Mouse (Mus musculus) hindbrain, embryonic 10.5 days (tissue): Measurements from ENCODE around the gene Aplp2. TPM values are rescaled to one million over a fixed set of nuclear protein-coding genes. Genes with fewer than 3 reads are reported as not detected.

Experiments
- DNase-seq: peaks from one replicate; pipeline ENCODE4 v3.0.0-alpha.2; 2017; ENCODE audit warnings: low spot score
- H3K27ac ChIP-seq: fragments of 300-500 bp; sonication (generic); 2 replicates; pipeline ENCODE4 v1.5.1; 2016; ENCODE audit warnings: mild to moderate bottlenecking, moderate library complexity
- H3K27me3 ChIP-seq: fragments of 300-500 bp; sonication (generic); 2 replicates; pipeline ENCODE4 v1.6.1; 2016; ENCODE audit warnings: mild to moderate bottlenecking; ENCODE audit not compliant: poor library complexity, insufficient read depth, severe bottlenecking
- H3K36me3 ChIP-seq: fragments of 300-500 bp; sonication (generic); 2 replicates; pipeline ENCODE4 v1.6.1; 2016; ENCODE audit warnings: mild to moderate bottlenecking, moderate library complexity
- H3K4me1 ChIP-seq: fragments of 300-500 bp; sonication (generic); replicated peaks from 2 replicates; pipeline ENCODE4 v1.6.1; 2016; ENCODE audit warnings: mild to moderate bottlenecking
- H3K4me3 ChIP-seq: fragments of 300-500 bp; sonication (generic); 2 replicates; pipeline ENCODE4 v1.5.1; 2016; ENCODE audit warnings: mild to moderate bottlenecking, moderate library complexity
- H3K9me3 ChIP-seq: fragments of 300-500 bp; sonication (generic); 2 replicates; pipeline ENCODE4 v1.6.1; 2016; ENCODE audit warnings: mild to moderate bottlenecking, moderate library complexity
- WGBS: fragments of 180-500 bp; shearing (Covaris S2); methylation state at CpG from one replicate; pipeline ENCODE4 v1.1.7; 2016; 5-methylcytosine and 5-hydroxymethylcytosine counted together
- polyA plus RNA-seq: library from polyadenylated mRNA; unstranded; fragments of >200 nt; fragmentation: Nextera tagmentation; extraction: Ambion mirVana; gene quantifications from 2 replicates; pipeline ENCODE4 v1.2.1, GENCODE M21; 2016

The Aplp2 gene
- polyA plus RNA-seq, 1 experiment from 2014 or later = 220 TPM

DNA sequence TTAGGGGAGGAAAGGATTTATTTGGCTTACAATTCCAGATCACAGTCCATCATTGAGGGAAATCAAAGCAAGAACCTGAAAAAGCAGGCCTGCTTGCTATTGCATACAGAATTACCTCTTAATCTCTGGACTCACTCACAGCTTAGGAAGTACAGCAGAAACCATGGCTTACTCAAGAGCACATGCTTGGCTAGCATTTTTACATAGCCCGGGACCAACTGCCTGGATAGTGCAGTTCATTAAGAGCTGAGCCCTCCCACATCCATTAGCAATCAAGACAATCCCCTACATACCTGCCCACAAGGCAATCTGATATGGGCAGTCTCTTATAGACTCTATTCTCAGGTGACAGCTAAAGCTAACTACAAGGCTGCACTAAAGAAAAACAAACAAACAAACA, 16.0 kb downstream of the Aplp2 start:
- Histone ChIP-seq H3K36me3 (peaks cover 23% of the 10 kb centered on the region), H3K9me3 (no peaks in the 10 kb centered on the region), H3K27me3 (no peaks in the 10 kb centered on the region), H3K4me3 (no peak overlapping the region), H3K4me1 (peaks cover 4% of the 10 kb centered on the region; the same call in 1 of the 2 replicates), H3K27ac (no peak overlapping the region)
- 90% methylated on average over 1 of the region's 1 CpGs for WGBS
- no peak for DNase-seq

DNA sequence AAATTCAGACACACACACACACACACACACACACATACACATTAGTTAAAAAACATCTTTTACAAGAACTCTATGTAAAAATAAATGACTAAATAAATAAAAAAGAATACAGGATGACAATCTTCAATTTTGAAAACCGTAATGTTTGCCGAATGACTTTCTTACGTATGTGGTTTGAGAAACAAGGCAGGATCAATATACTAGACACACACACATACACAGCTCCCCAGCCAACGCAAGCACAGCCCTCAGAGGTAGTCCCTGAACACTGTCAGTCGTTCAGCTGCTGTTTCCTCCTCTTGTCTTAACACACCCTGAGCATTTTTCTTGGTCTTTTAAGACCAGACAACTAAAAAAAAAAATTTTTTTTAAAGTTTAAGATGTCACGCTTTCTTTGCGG, 19.2 kb downstream of the Aplp2 start:
- H3K27ac ChIP-seq = no peak overlapping the region
- 94% methylated on average over 7 of the region's 7 CpGs for WGBS
- no peaks in the 10 kb centered on the region for H3K9me3 ChIP-seq
- H3K4me1 ChIP-seq = peaks cover 4% of the 10 kb centered on the region; the same call in 1 of the 2 replicates
- H3K27me3 ChIP-seq = no peaks in the 10 kb centered on the region
- H3K4me3 ChIP-seq = no peak overlapping the region
- peaks cover 23% of the 10 kb centered on the region for H3K36me3 ChIP-seq
- no peak for DNase-seq

GRCm38 (mm10) chr9:31191543-31191942, 20.1 kb downstream of the Aplp2 start:
- Histone ChIP-seq H3K27me3 (no peaks in the 10 kb centered on the region), H3K36me3 (peaks cover 23% of the 10 kb centered on the region), H3K27ac (no peak overlapping the region), H3K4me3 (no peak overlapping the region), H3K4me1 (peaks cover 4% of the 10 kb centered on the region; the same call in 1 of the 2 replicates), H3K9me3 (no peaks in the 10 kb centered on the region)
- 79% methylated on average over 7 of the region's 7 CpGs for WGBS
- DNase-seq = no peak

GRCm38 (mm10) chr9:31189194-31189593, 22.4 kb downstream of the Aplp2 start:
- no peak overlapping the region for H3K4me3 ChIP-seq
- WGBS = 91% methylated on average over 2 of the region's 2 CpGs
- H3K27me3 ChIP-seq = no peaks in the 10 kb centered on the region

DNA sequence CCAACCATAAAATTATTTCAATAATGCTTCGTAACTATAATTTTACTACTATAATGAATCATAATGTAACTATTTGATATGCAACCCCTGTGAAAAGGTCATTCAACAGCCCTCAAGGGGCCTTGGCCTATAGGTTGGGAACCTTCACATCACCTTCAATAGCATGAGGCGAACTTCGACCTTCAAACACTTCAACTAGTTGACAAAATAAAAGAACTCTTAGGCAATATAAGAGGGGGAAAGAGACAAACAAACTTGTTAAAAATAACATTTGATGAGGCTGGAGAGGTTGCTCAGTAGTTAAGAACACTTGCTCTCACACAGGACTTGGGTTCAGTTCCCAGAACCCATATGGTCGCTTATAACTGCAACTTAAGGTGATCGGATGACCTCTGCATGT, 27.2 kb downstream of the Aplp2 start:
- no peaks in the 10 kb centered on the region for H3K9me3 ChIP-seq
- DNase-seq = no peak
- H3K4me3 ChIP-seq = no peak overlapping the region
- peaks cover 9% of the 10 kb centered on the region for H3K4me1 ChIP-seq
- WGBS = 95% methylated on average over 5 of the region's 5 CpGs
- no peaks in the 10 kb centered on the region for H3K36me3 ChIP-seq
- no peak overlapping the region for H3K27ac ChIP-seq
- H3K27me3 ChIP-seq = no peaks in the 10 kb centered on the region

More at GRCm38 (mm10) chr9:31189194-31189593, 22.4 kb downstream of the Aplp2 start:
- Histone ChIP-seq H3K9me3 (no peaks in the 10 kb centered on the region), H3K27ac (no peak overlapping the region), H3K36me3 (peaks cover 13% of the 10 kb centered on the region), H3K4me1 (peaks cover 4% of the 10 kb centered on the region; the same call in 1 of the 2 replicates)
- no peak for DNase-seq

DNA sequence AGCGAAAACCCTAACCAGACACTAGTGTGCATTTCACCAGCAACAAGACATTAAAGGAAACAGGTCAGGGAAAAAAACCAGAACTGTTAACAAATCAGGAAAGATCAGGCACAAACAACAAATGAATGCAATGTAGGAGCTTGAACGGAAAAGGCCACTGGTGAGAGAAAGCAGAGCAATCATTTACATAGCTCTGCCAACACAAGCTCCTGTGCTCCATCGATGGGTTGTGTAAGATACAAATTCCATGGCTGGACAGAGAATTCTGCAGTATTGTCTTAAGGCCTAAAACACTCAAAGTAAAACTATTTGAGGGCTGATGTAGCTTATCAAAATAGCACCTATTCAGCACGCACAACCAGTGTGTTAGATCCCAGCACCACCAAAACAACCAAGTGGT, 28.6 kb downstream of the Aplp2 start:
- DNase-seq = no peak
- peaks cover 9% of the 10 kb centered on the region for H3K4me1 ChIP-seq
- no peak overlapping the region for H3K27ac ChIP-seq
- no peaks in the 10 kb centered on the region for H3K9me3 ChIP-seq
- H3K4me3 ChIP-seq = no peak overlapping the region
- H3K27me3 ChIP-seq = no peaks in the 10 kb centered on the region
- H3K36me3 ChIP-seq = no peaks in the 10 kb centered on the region
- 91% methylated on average over 4 of the region's 4 CpGs for WGBS

- H3K4me1 ChIP-seq = peaks cover 9% of the 10 kb centered on the region
- H3K36me3 ChIP-seq = peaks cover 12% of the 10 kb centered on the region
- no peaks in the 10 kb centered on the region for H3K9me3 ChIP-seq
- no peak overlapping the region for H3K27ac ChIP-seq
- H3K4me3 ChIP-seq = no peak overlapping the region
- no peaks in the 10 kb centered on the region for H3K27me3 ChIP-seq
- WGBS = 78% methylated on average over 10 of the region's 10 CpGs
- no peak for DNase-seq
Observed at GRCm38 (mm10) chr9:31181291-31182085, 30.1 kb downstream of the Aplp2 start.

DNA sequence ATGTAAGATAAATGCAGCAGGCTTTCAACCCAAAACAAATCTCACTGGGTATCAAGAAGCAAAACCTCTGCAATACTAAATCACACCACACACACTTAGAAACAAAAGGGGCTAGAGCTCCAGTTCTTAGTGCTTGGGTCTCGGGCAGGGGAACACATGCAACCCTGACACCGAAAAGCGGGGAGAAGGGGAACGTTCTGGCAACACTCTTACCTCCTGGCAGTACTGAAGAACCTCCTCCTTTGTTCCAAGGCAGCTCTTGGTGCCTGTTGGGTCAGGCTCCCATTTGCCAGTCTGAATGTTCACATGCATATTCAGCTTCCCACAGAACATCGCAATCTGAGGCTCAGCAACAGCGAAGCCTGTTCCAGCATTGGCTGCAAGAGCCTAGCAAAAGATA, 33.9 kb downstream of the Aplp2 start:
- no peak overlapping the region for H3K27ac ChIP-seq
- 94% methylated on average over 6 of the region's 6 CpGs for WGBS
- no peaks in the 10 kb centered on the region for H3K27me3 ChIP-seq
- no peaks in the 10 kb centered on the region for H3K9me3 ChIP-seq
- peaks cover 43% of the 10 kb centered on the region for H3K36me3 ChIP-seq
- H3K4me3 ChIP-seq = no peak overlapping the region
- no peak for DNase-seq
- peaks cover 9% of the 10 kb centered on the region for H3K4me1 ChIP-seq

GRCm38 (mm10) chr9:31176379-31177130, 35.1 kb downstream of the Aplp2 start:
- Histone ChIP-seq H3K4me1 (0 out of 2 replicates have a peak, but pooled peaks cover 3% of the 10 kb centered on the region), H3K4me3 (no peak overlapping the region), H3K36me3 (peaks cover 52% of the 10 kb centered on the region), H3K27me3 (no peaks in the 10 kb centered on the region), H3K9me3 (no peaks in the 10 kb centered on the region), H3K27ac (no peak overlapping the region)
- WGBS = 93% methylated on average over 8 of the region's 8 CpGs
- no peak for DNase-seq

DNA sequence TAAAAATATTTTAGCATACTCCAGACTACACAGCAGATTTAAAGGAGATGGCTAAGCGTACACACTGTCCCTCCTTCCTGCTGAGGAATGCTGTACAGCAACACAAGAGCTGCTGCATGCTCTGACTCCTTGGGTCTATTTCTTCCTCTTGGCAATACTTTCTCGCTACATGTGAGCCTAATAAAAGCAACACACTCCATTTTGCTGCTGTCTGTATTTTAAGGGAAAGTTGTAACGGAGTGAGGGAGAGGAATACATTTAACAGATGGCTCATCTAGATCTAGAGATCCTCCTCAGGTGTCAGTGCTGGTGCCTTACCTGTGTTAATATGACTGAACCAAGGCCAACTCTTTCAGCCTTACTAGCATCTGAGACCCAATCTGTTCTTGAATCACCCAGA, 35.6 kb downstream of the Aplp2 start:
- Histone ChIP-seq H3K4me3 (no peak overlapping the region), H3K9me3 (no peaks in the 10 kb centered on the region), H3K36me3 (peaks cover 58% of the 10 kb centered on the region)

GRCm38 (mm10) chr9:31175346-31175745, 36.3 kb downstream of the Aplp2 start:
- Histone ChIP-seq H3K4me3 (no peak overlapping the region), H3K36me3 (peaks cover 62% of the 10 kb centered on the region), H3K27ac (no peak overlapping the region), H3K9me3 (no peaks in the 10 kb centered on the region), H3K27me3 (no peaks in the 10 kb centered on the region), H3K4me1 (no peaks in the 10 kb centered on the region)
- 91% methylated on average over 6 of the region's 6 CpGs for WGBS
- DNase-seq = no peak

More for the DNA sequence above, 35.6 kb downstream of the Aplp2 start:
- DNase-seq = no peak
- no peak overlapping the region for H3K27ac ChIP-seq
- no peaks in the 10 kb centered on the region for H3K4me1 ChIP-seq
- 88% methylated on average over 3 of the region's 3 CpGs for WGBS
- H3K27me3 ChIP-seq = no peaks in the 10 kb centered on the region

- WGBS = 95% methylated on average over 22 of the region's 22 CpGs
- no peak overlapping the region for H3K27ac ChIP-seq
- peaks cover 86% of the 10 kb centered on the region for H3K36me3 ChIP-seq
- H3K4me3 ChIP-seq = no peak overlapping the region
- H3K4me1 ChIP-seq = no peaks in the 10 kb centered on the region
- DNase-seq = no peak
- H3K9me3 ChIP-seq = no peaks in the 10 kb centered on the region
- no peaks in the 10 kb centered on the region for H3K27me3 ChIP-seq
Observed at GRCm38 (mm10) chr9:31168356-31169093, 43.1 kb downstream of the Aplp2 start.
